Mouse (Mus musculus): Measurements from ENCODE around the gene Gba2.
"Not testable (repeated sequence)": the region's sequence is repeated elsewhere in the genome, so short reads cannot be mapped to it uniquely, and the experiment has no call there.

Gene Gba2

DNA sequence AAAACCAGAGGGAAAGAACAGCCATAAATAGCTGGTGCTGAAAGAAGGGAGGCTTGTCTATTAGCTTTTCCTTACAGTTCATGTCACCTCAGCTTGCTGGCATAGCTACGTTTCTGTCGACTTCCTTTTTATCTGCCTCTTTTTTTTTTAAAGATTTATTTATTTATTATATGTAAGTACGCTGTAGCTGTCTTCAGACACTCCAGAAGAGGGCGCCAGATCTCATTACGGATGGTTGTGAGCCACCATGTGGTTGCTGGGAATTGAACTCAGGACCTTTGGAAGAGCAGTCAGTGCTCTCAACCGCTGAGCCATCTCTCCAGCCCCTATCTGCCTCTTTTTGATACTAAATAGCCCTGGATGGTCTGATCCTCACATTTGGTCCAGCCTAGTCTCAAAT, 26.8 kb downstream of the Gba2 start:
- not testable (repeated sequence) for DNase-seq

DNA sequence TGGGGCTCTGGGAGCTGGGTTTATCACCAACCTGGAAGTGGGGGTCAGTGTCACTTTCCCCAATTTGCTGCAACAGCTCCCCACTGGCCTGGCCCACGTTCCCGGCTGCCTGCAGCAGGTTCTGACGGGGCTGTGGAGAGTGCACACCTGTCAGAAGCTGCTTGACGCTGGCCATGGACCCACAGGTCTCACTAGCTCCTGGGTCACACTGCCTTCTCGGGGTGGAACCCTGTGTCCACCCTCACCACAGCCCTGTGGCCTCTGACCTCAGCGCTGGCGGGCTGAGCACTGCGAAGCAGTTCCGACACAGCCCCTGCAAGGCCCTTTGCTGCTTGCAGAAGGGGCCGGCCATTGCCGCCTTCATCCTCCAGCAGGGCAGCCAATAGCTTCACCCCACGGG, 29.6 kb downstream of the Gba2 start:
- no peak for DNase-seq

DNA sequence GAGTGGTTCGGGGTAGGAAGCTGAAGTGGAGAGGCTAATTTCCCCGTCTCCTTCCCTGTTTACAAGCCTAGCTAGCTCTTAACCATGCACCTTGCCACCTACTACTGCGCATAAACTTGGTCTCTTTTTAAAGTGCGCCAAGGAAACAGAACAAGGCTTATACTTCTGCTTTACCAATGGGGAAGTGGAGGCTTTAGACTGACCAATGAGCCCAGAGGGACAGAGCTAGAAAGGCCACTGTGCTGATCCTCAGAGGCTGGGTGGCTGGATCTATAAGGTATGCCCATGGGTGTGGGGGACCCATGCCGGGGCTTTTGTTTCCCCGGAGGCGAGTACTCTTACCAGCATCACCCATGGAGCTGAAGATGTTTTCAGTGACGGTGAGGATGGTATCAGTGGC, 31.5 kb downstream of the Gba2 start:
- no peak for DNase-seq

DNA sequence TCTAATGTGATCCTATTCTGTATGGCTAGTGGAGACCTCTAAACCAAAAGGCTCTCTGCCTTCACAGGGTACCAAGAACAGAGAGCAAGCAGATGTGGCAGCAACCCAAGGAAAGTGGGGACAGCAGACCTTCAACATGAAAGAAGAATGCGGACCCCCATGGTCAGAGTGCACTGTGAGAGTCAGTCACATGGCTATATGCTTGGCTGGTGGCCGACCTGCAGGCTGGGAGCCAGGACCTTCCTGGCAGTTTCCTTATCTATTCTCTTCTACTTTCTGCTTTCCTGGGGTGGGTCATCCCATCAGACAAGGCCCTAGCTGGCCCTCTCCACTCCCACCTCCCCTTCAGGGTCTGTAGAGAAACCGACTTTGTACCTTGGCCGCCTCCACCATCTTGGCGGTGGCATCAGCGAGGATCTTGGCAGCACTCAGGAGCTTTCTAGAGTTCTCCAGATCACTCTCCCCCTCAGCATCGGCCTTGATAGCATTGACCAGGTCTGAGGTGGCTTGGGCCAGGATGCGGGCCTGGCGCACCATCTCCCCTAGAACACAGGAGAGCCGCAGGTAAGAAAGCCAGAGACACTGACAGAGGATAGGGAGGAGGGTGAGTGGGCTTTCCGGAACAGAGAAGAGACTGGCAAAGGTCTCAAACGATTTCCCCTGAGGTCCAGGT, 32.2 kb downstream of the Gba2 start:
- DNase-seq, result no peak

DNA sequence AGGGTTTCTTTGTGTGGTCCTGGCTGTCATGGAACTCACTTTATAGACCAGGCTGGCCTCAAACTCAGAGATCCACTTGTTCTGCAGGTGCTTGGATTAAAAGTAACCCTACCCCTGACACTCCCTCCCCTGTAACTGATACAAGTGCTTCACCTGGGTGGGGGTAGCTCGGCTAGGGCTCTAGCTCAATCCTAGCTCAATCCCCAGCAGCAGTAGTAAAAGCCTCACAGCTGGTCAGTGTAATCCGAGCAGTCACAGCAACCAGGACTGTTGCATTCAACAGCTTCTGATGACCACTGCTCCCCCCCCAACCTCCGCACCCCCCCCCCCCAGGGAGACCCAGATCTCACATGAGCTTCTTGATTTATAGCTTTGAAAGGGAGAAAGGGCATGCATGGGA, 36.6 kb downstream of the Gba2 start:
- DNase-seq, result no peak

DNA sequence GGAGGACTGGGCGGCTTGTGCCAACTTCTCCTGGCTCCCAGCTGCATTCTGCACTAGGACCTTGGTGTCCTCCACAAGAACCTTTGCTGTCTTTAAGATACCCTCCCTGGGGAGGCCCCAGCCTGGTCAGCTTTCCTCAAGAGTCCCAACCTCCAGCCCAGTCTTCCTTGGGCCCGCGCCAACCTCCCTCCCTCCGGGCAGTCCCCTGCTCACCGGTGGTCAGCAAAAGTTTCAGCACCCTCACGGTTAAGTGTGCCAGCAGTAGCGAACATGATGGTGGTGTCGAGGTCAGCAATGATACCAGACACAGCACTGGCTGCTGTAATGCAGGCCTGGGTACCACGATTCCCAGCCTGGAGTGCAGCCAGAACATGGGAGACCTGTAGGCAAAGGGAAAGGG, 42.6 kb downstream of the Gba2 start:
- no peak for DNase-seq

DNA sequence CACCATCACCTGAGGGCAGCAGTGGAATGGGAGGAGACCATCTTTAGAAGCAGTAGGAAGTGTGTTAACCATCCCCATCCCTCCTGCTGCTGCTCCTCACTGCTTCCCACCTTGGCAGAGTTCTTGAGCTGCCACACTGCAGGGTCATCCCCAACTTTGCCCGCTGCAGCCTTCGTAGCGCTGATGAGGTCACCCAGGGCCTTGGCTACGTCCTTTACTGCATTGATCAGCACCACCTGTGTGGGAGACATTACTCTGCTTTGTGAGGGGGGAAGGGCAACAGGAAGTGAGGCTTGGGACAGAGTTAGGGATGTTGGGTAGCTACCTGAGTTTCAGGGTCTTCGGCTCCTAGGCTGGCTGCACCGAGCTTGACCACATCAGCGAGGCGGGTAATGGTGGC, 43.0 kb downstream of the Gba2 start:
- DNase-seq, result no peak

DNA sequence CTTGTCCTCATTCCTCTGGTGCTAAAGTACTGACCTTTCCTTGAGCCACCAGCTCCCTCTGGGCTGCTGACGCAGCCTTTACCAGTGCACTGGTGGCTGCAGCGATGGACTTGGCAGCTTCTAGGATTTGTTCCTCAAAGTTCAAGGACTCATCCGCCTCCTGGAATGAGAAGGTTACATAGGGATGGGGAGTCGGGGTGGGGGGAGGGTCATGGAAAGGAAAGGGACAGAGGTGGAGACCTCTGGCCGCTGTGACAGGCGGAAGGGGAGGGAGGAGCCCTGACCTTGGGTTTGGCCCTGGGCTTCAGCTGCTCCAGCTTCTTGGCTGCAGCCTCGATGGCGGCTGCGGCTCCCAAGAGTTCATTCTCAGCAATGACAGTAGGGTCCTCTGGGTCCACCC, 45.4 kb downstream of the Gba2 start:
- DNase-seq, result no peak

DNA sequence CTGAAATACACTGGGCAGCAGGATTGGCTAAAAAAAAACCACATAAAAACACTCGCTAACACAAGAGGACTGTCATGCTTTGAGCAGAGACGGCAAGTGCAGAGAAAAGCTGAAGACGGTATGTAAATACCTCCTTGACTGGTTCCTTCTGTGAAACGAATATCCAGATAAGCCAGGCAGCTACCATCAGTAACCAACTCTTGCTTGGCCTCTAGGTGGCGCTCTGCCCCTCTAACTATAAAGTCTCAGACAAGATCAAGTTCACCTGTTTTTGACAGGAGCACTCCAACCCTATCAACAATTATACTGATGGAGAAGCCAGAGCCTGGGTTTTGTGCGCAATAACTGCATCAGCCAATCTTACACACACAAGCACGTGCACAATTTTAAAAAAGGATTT, 48.1 kb downstream of the Gba2 start:
- peak; percentile 76 to 78 for DNase-seq

DNA sequence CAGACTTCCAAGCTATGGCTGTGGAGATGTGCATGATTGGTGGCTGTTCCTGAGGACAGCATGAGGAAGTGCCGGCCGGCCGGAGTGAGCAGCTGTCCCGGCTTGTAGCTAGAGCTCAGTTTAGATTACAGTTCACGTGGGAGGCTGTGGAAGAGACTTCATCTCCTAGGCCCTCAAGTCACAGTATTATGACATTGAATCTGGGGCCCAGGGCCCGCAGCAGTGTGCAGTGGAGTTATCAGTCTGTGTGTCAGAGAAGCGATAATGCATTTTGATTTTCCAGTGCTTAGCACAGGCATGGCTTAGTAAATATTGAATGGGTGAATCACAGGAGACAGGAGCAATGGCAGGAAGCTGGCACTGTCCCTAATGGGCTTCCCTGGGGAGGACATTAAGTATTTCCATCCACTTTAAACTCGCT, 48.6 kb downstream of the Gba2 start:
- no peak for DNase-seq

DNA sequence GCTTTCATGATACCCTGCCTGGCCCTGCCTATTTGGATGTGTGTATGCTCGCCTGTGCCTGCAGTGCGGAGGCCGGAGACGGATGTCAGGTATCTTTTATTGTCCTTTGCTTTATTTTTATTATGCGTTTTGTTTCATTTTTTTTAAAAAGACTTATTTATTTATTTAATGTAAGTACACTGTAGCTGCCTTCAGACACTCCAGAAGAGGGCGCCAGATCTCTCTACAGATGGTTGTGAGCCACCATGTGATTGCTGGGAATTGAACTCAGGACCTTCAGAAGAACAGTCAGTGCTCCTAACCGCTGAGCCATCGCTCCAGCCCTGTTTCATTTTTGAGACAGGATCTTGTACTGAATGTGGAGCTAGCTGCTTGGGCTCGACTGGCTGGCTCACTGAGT, 50.2 kb downstream of the Gba2 start:
- no peak for DNase-seq

DNA sequence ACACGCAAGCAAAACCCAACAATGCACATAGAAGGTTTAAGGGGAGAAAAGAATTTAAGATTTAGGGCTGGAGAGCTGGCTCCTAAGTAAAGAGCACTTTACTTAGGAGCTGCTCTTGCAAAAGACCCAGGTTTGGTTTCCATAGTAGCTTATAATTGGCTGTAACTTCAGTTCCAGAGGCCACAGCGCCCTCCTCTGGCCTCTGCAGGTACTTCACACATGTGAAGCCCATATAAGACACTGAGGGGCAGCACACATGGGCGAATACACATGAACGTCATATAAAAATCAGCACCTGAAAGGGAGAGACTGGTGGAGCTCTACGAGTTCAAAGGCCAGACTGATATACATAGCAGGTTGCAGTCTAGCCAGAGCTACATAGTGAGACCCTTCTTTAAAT, 50.8 kb downstream of the Gba2 start:
- no peak for DNase-seq

DNA sequence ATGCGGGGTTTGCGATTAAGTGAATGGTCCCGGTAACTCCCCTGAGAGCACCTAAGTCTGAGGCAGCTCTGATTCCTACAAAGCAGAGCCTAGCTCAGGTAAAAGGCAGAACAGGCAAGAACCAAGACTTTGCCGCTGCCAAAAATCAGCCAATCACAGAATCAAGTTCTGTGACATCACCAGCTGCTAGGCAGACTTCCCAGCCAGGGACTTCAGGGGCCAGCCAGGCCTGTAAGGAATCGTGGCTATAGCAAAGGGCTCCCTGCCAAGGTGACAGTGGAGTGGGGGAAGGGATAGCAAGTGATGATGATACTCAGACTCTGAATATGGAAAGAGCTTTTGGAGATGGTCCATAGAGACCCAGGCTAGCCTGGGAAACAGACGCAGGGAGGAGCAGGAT, 58.7 kb downstream of the Gba2 start:
- DNase-seq, result peak; percentile 87 to 91

DNA sequence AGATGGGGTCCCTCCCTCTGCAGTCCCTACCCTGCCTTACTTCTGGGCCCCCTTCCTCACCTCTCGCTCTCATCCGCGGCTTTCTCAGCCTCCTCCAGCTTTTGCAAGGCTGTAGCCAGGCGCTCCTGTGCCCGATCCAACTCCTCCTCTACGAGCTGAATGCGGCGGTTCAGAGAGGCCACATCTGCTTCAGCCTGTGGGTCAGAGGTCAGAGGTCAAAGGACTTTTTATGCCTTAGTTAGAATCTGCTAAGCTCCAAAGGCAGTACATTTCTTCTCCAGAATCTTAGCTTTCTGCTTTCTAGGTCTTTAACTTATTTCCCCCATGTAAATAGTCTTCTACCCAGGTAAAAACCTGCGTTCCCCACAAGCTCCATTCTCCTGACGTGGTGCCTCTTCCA, 59.1 kb downstream of the Gba2 start:
- no peak for DNase-seq

Data from lung, adult 18-20 months (tissue).